In the genomic region with DNA sequence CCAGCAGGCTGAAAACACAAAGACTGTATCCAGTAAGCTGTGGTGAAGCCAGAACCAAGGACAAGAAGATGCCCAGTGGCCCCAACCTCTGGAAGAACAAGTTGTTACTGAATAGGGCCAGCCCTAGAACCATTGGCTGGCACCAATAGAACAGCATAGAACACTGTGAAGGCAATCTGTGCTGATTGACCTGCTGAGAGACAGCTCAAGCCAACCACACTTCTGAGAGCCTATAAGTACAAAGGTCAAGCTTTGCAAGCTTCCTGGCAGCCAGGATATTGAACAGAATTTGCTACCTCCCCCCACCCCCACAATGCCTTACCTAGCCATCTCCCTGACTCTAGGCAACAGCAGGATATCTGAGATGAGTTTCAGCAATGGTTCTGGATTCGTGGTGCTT, we compare ENCODE assay signal across 26 mouse cellular contexts.
"Had no signal": no experiment of that assay in that cellular context is flagged by ENCODE, and none has a peak within 500 bp of the region (broad histone marks: within the 10 kb centered on the region; RNA-seq: fewer than 3 reads in every experiment).

No protein-coding gene starts in this region.

- H3K36me3 ChIP-seq: heart, embryonic 13.5 days; heart, embryonic 15.5 days; hindbrain, embryonic 10.5 days; hindbrain, embryonic 12.5 days; intestine, embryonic 15.5 days; limb, embryonic 10.5 days; limb, embryonic 12.5 days; liver, embryonic 13.5 days; liver, embryonic 15.5 days had no signal

- DNase-seq: gastrocnemius, adult 2 months; gastrocnemius, postnatal 10 days; gastrocnemius, postnatal 25 days; heart, adult 2 months; heart, postnatal 14 days; heart, postnatal 4 days; kidney, adult 18-20 months; kidney, adult 8-10 months; kidney, postnatal 10 days; kidney, postnatal 25 days; kidney, postnatal 4 days; liver, embryonic 13.5 days had no signal

- ATAC-seq: hindbrain, embryonic 16.5 days; inflammation-experienced regulatory T-cells, adult 6 months; intestine, embryonic 15.5 days; intestine, postnatal 0 days had no signal

- H3K27me3 ChIP-seq: heart, embryonic 13.5 days; heart, embryonic 15.5 days; hindbrain, embryonic 12.5 days; intestine, embryonic 15.5 days; limb, embryonic 12.5 days; liver, embryonic 13.5 days; liver, embryonic 15.5 days had no signal

- H3K9me3 ChIP-seq: heart, embryonic 13.5 days; heart, embryonic 15.5 days; hindbrain, embryonic 10.5 days; hindbrain, embryonic 12.5 days; intestine, embryonic 15.5 days; limb, embryonic 10.5 days; limb, embryonic 12.5 days; liver, embryonic 13.5 days; liver, embryonic 15.5 days had no signal

- H3K4me3 ChIP-seq: gastrocnemius, adult 2 months; heart, adult 2 months; heart, embryonic 13.5 days; heart, embryonic 15.5 days; hindbrain, embryonic 10.5 days; hindbrain, embryonic 12.5 days; intestine, embryonic 15.5 days; left cerebral cortex, adult 2 months; limb, embryonic 10.5 days; limb, embryonic 12.5 days; liver, embryonic 13.5 days; liver, embryonic 15.5 days had no signal

- H3K4me1 ChIP-seq: heart, embryonic 13.5 days; heart, embryonic 15.5 days; hindbrain, embryonic 10.5 days; hindbrain, embryonic 12.5 days; intestine, embryonic 15.5 days; limb, embryonic 10.5 days; limb, embryonic 12.5 days had no signal

- H3K9ac ChIP-seq: heart, embryonic 13.5 days; heart, embryonic 15.5 days; hindbrain, embryonic 12.5 days; hindbrain, embryonic 14.5 days; intestine, embryonic 15.5 days; limb, embryonic 12.5 days; liver, embryonic 13.5 days; liver, embryonic 15.5 days had no signal

- H3K4me2 ChIP-seq: heart, embryonic 11.5 days; heart, embryonic 13.5 days; heart, embryonic 15.5 days; hindbrain, embryonic 12.5 days; hindbrain, embryonic 14.5 days; intestine, embryonic 15.5 days; limb, embryonic 12.5 days; liver, embryonic 13.5 days; liver, embryonic 15.5 days had no signal

- H3K27ac ChIP-seq: gastrocnemius, adult 2 months; heart, adult 2 months; heart, embryonic 13.5 days; heart, embryonic 15.5 days; hindbrain, embryonic 10.5 days; hindbrain, embryonic 12.5 days; hindbrain, embryonic 14.5 days; intestine, embryonic 15.5 days; left cerebral cortex, adult 2 months; limb, embryonic 10.5 days; limb, embryonic 12.5 days; liver, embryonic 13.5 days; liver, embryonic 15.5 days had no signal
